Mouse (Mus musculus) cerebellum, adult 11 months (tissue): Measurements from ENCODE around the gene Zfy1.
"Not testable (repeated sequence)": the region's sequence is repeated elsewhere in the genome, so short reads cannot be mapped to it uniquely, and the experiment has no call there.

Experiments used
- DNase-seq: peaks from one replicate; pipeline ENCODE4 v3.0.0; 2022

The Zfy1 gene

DNA sequence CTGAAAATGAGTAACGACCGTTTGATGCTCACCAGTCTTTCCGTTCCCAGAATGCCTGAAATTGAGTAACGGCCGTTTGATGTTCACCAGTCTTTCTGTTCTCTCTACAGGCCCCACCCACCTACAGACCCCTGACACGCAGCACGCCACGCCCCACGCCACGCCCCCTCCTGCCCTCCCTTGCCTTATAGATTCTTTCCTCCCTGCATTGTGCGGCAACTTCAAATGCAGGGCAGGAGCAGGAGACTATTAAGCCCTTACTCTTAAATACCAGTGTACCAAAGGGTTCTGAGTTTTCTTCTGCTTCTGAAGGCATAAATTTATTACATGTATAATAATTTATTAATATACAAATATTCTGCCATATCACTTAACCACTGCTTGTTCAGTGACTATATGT is at the start of gene Zfy1:
Zfy1 (minus strand) TSS at position 101 of the 400 bp plus-strand sequence.
- DNase-seq: not testable (repeated sequence)

- DNase-seq: no peak
These were observed 21.2 kb upstream of the Zfy1 start, which contains the start of gene Uba1y for GRCm38 (mm10) chrY:818396-818795. Uba1y (plus strand) TSS chrY:818649.

DNA sequence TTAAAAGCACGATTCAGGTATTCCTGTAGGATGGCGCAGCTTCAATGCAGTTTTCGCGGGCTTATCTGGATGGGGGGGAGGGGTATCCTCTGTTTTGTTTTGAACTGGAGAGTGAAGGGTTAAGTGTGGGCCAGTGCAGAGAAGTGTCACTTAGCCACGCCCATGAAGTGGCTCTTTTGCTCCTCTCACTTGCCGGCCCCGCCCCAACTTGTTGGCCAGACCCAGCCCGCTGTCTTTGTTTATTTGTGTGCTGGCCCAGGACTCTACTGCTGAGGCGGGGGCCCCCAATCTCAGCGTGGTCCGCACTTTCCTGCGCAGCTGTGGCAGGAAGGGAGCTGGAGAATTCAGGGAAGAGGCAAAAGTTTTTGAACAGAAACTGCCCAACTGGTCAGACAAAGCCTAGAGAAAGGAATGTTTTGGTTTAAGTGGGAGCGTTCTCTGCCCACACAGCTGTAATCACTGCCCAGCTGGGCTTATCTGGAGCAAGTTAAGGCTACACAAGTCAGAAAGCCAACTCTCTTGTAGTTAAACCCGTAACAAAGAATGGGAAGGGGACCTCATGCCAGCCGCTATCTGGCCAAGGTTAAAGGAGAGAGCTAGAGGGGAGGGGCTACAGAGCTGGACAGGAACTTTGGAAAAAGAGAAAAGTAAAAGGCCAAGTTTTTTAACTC is 11.9 kb upstream of the Zfy1 start:
- no peak for DNase-seq
